In the genomic region with DNA sequence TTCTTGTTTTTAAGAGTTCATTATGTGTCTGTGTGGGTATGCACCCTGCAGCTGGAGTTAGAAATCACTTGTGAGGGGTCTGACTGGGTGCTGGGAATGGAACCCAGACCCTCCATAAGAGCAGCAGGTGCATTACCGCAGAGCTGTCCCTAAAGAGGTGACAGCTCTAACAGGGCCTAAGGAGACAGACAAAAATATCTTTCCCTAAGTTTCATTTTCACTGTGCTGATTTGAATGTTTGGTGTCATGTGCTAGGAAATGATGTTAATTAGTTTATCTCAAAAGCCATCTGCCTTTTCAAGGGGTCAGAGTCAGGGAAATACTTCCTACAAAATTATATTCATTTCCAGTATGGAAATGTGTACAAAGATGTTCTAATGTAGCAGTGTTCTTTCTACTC, we compare ENCODE assay signal across 10 mouse cellular contexts. TPM values are rescaled to one million over a fixed set of nuclear protein-coding genes. Genes with fewer than 3 reads are reported as not detected.
DNase-seq lines count a peak whose midpoint lies in the region; ATAC-seq and TF ChIP-seq lines count a peak whose summit lies in the region.
"Had no signal": no experiment of that assay in that cellular context is flagged by ENCODE, and none has a peak within 500 bp of the region (broad histone marks: within the 10 kb centered on the region; RNA-seq: fewer than 3 reads in every experiment).

A gene (plus strand): TSS at position 38 of the 400 bp plus-strand sequence.

- no peaks in the 10 kb centered on the region for H3K27me3 ChIP-seq in thymus, adult 2 months (ENCODE audit: control insufficient read depth, insufficient read depth, low read length)
- H3K27me3 ChIP-seq in liver, embryonic 13.5 days: no peaks in the 10 kb centered on the region

- H3K27ac ChIP-seq in thymus, adult 2 months (ENCODE audit: control insufficient read depth, insufficient read depth, low read length): peak within 1 kb of the TSS; percentile 78
- H3K27ac ChIP-seq in liver, embryonic 13.5 days: peak within 1 kb of the TSS; percentile 68

- DNase-seq in heart, adult 11 months: peak; percentile 55
- DNase-seq in heart, postnatal 10 days: no peak
- no peak for DNase-seq in thymus, adult 2 months
- no peak for DNase-seq in thymus, postnatal 10 days (ENCODE audit: low spot score in 2 of 2)
- DNase-seq in liver, embryonic 13.5 days: no peak
- DNase-seq in gastrocnemius, postnatal 10 days: no peak
- DNase-seq in layer of hippocampus, adult 9-10 months (ENCODE audit: low spot score): no peak
- no peak for DNase-seq in c-Kit-positive CD71-positive TER-119-positive erythroid progenitor cells, embryonic 14.5 days (ENCODE audit: low spot score)
- DNase-seq: gastrocnemius, postnatal 14 days had no signal

- H3K9ac ChIP-seq in liver, embryonic 13.5 days: no peak within 1 kb of the TSS

- H3K4me1 ChIP-seq in thymus, adult 2 months (replicated peaks; ENCODE audit: control insufficient read depth, insufficient read depth, low read length): peaks cover 17% of the 10 kb centered on the region
- H3K4me1 ChIP-seq in liver, embryonic 13.5 days (replicated peaks): peaks cover 32% of the 10 kb centered on the region

- intact Hi-C loops in heart, postnatal 10 days (cut with DNase I): loop anchor here (2.0 to 5.0 kb wide), 3 partner anchors 49 to 307 kb away; no protein-coding TSS in a partner anchor

- no peak for TF ChIP-seq CTCF in thymus, adult 2 months (IDR thresholded peaks at IDR 0.05; ENCODE audit: borderline replicate concordance, control insufficient read depth, extremely low read depth, insufficient read depth, low read length, poor library complexity)

- peak within 1 kb of the TSS; percentile 26 for H3K4me3 ChIP-seq in thymus, adult 2 months (ENCODE audit: control insufficient read depth, insufficient read depth, low read length)
- H3K4me3 ChIP-seq in liver, embryonic 13.5 days (replicated peaks): peak within 1 kb of the TSS; percentile 47

- no peaks in the 10 kb centered on the region for H3K9me3 ChIP-seq in liver, embryonic 13.5 days (replicated peaks)

- peak within 1 kb of the TSS; percentile 69 for H3K4me2 ChIP-seq in liver, embryonic 13.5 days

- no peak for TF ChIP-seq POLR2A in thymus, adult 2 months (IDR thresholded peaks at IDR 0.05; ENCODE audit: control insufficient read depth, extremely low read depth, insufficient read depth, low read length, poor library complexity)

- ATAC-seq in liver, embryonic 13.5 days (ENCODE audit: low read depth): no peak

- peaks cover 28% of the 10 kb centered on the region for H3K36me3 ChIP-seq in thymus, adult 2 months (ENCODE audit: control insufficient read depth, insufficient read depth, low read length)
- peaks cover 52% of the 10 kb centered on the region for H3K36me3 ChIP-seq in liver, embryonic 13.5 days

- WGBS in thymus, adult 2 months: 82% methylated on average over 1 of the region's 1 CpGs
- 90% methylated on average over 1 of the region's 1 CpGs for WGBS in liver, embryonic 13.5 days (ENCODE audit: insufficient replicate concordance)

RNA-seq across cellular contexts. Expression of the gene that starts here (rescaled TPM):
- not detected for total RNA-seq in heart, postnatal 10 days (2021)
- not detected in 2 replicates for polyA plus RNA-seq in thymus, adult 2 months (2012; rRNA removed)
- not detected in 2 replicates for polyA plus RNA-seq in liver, embryonic 13.5 days (2015; fragmentation: Nextera tagmentation; extraction: Ambion mirVana)
- total RNA-seq in gastrocnemius, postnatal 10 days (2021): not detected
- total RNA-seq: adrenal gland, adult 18-20 months; gastrocnemius, postnatal 14 days had no signal
